Mouse (Mus musculus) CH12.LX (cell line): ENCODE measurements around the gene Tmem11. TPM values are rescaled to one million over a fixed set of nuclear protein-coding genes. Genes with fewer than 3 reads are reported as not detected.
A peak's percentile ranks its signal among the peaks of the same experiment; 100 is the strongest.

ENCODE experiments used
- DNase-seq: peaks from one replicate; pipeline ENCODE4 v3.0.0-alpha.2; 2013; ENCODE audit errors: extremely low read depth
- H3K27ac ChIP-seq: 2 replicates; pipeline ENCODE4 v1.5.1; 2012; ENCODE audit warnings: low read depth, mild to moderate bottlenecking, control low read depth, moderate library complexity; ENCODE audit not compliant: insufficient read depth
- H3K27me3 ChIP-seq: replicated peaks from 2 replicates; pipeline ENCODE3; 2012; ENCODE audit warnings: inconsistent platforms
- H3K36me3 ChIP-seq, 2 experiments: replicated peaks in 1 of 2; 2 replicates each; pipeline versions ENCODE3 to v1.6.1; 2012; ENCODE audit warnings: inconsistent platforms in 1 of 2, low read length in 1 of 2, mild to moderate bottlenecking in 1 of 2, mixed read lengths in 1 of 2, moderate library complexity in 1 of 2; ENCODE audit not compliant: control insufficient read depth in 1 of 2, insufficient read depth in 1 of 2
- H3K4me1 ChIP-seq, 2 experiments: 2 replicates each; pipeline ENCODE4 v1.6.1; 2012; ENCODE audit warnings: inconsistent platforms in 1 of 2, moderate library complexity in 1 of 2; ENCODE audit not compliant: insufficient read depth in 2 of 2, control insufficient read depth in 1 of 2
- H3K4me2 ChIP-seq: 2 replicates; pipeline ENCODE4 v1.6.1; 2012; ENCODE audit warnings: low read depth, mild to moderate bottlenecking, control low read depth; ENCODE audit not compliant: poor library complexity, insufficient read depth, severe bottlenecking
- H3K4me3 ChIP-seq, 3 experiments: fragments of 150-350 bp in 1 of 3; sonication (generic) in 1 of 3; replicated peaks in 1 of 3; 2 replicates each; pipeline versions ENCODE3 to v1.5.1; 2011 to 2012; ENCODE audit warnings: low read depth in 2 of 3, low read length in 2 of 3, mild to moderate bottlenecking in 2 of 3, moderate library complexity in 2 of 3, control low read depth in 1 of 3, improper control_type of control experiment in 1 of 3, inconsistent platforms in 1 of 3, mixed read lengths in 1 of 3; ENCODE audit not compliant: poor library complexity in 1 of 3
- H3K79me2 ChIP-seq: replicated peaks from 2 replicates; pipeline ENCODE4 v1.6.1; 2012; ENCODE audit warnings: mild to moderate bottlenecking, moderate library complexity; ENCODE audit not compliant: control insufficient read depth, poor library complexity, insufficient read depth, severe bottlenecking; ENCODE audit errors: extremely low read depth
- H3K9ac ChIP-seq: 2 replicates; pipeline ENCODE4 v1.6.1; 2012; ENCODE audit warnings: low read depth, mild to moderate bottlenecking, control low read depth, moderate library complexity; ENCODE audit not compliant: insufficient read depth
- H3K9me3 ChIP-seq: replicated peaks from 2 replicates; pipeline ENCODE3; 2012; ENCODE audit warnings: low read length, inconsistent platforms, mixed read lengths
- CHD2 ChIP-seq: IDR thresholded peaks from 2 replicates; pipeline ENCODE4 v1.6.1; 2011; ENCODE audit warnings: low read length, improper control_type of control experiment
- ELF1 ChIP-seq: IDR thresholded peaks from 2 replicates; pipeline ENCODE4 v1.6.1; 2014; ENCODE audit warnings: low read depth, mild to moderate bottlenecking, inconsistent platforms, low read length, improper control_type of control experiment
- EP300 ChIP-seq: IDR thresholded peaks from 2 replicates; pipeline ENCODE4 v1.6.1; 2011; ENCODE audit warnings: low read length, improper control_type of control experiment
- ETS1 ChIP-seq: conservative IDR thresholded peaks from 2 replicates; pipeline ENCODE4 v1.6.1; 2012; ENCODE audit warnings: low read depth, mild to moderate bottlenecking, inconsistent platforms, low read length, improper control_type of control experiment, moderate library complexity
- KAT2A ChIP-seq: IDR thresholded peaks from 2 replicates; pipeline ENCODE4 v1.6.1; 2012; ENCODE audit warnings: low read length, improper control_type of control experiment, inconsistent platforms; ENCODE audit not compliant: insufficient replicate concordance
- MAX ChIP-seq: IDR thresholded peaks from 2 replicates; pipeline ENCODE4 v1.6.1; 2011; ENCODE audit warnings: low read length, improper control_type of control experiment
- MXI1 ChIP-seq: IDR thresholded peaks from 2 replicates; pipeline ENCODE4 v1.6.1; 2011; ENCODE audit warnings: mild to moderate bottlenecking, low read depth, low read length, improper control_type of control experiment
- MYC ChIP-seq: IDR thresholded peaks from 2 replicates; pipeline ENCODE4 v1.6.1; 2011; ENCODE audit warnings: low read depth, mild to moderate bottlenecking, improper control_type of control experiment, low read length
- NRF1 ChIP-seq: IDR thresholded peaks from 2 replicates; pipeline ENCODE4 v1.6.1; 2014; ENCODE audit warnings: low read depth, mild to moderate bottlenecking, inconsistent platforms, low read length, improper control_type of control experiment, moderate library complexity
- POLR2A ChIP-seq: IDR thresholded peaks from 2 replicates; pipeline ENCODE4 v1.6.1; 2011; ENCODE audit warnings: low read depth, mild to moderate bottlenecking, improper control_type of control experiment, low read length
- POLR2AphosphoS2 ChIP-seq: IDR thresholded peaks from 2 replicates; pipeline ENCODE4 v1.6.1; 2011; ENCODE audit warnings: low read depth, low read length, improper control_type of control experiment
- RCOR1 ChIP-seq: conservative IDR thresholded peaks from 2 replicates; pipeline ENCODE4 v1.6.1; 2012; ENCODE audit warnings: low read depth, mild to moderate bottlenecking, inconsistent platforms, low read length, improper control_type of control experiment
- UBTF ChIP-seq: IDR thresholded peaks from 2 replicates; pipeline ENCODE4 v1.6.1; 2012; ENCODE audit warnings: low read depth, mild to moderate bottlenecking, inconsistent platforms, low read length, improper control_type of control experiment, moderate library complexity
- ZNF384 ChIP-seq: IDR thresholded peaks from 2 replicates; pipeline ENCODE4 v1.6.1; 2012; ENCODE audit warnings: low read depth, low read length, improper control_type of control experiment, inconsistent platforms
- dilution Hi-C: fragments of 300-500 bp; cut with MboI; formaldehyde crosslinking; loops from 2 replicates; pipeline ENCODE4 v1.14.3; 2020; ENCODE audit warnings: low sequenced_read_pairs; ENCODE audit not compliant: extremely low pct_unique_long_range_greater_than_20kb, extremely low pct_ligation_motif_present
- in situ Hi-C: fragments of 300-500 bp; cut with MboI; formaldehyde crosslinking; loops from 3 replicates; pipeline ENCODE4 v1.14.3; 2019; ENCODE audit warnings: low sequenced_read_pairs, low pct_ligation_motif_present, low pct_unique_long_range_greater_than_20kb, mixed read lengths
- polyA plus RNA-seq: library from polyadenylated mRNA; unstranded; fragments of >175 nt; gene quantifications from 2 replicates; pipeline ENCODE4 v1.2.1, GENCODE M21; 2012; ENCODE audit warnings: low read depth; ENCODE audit not compliant: insufficient read length
- total RNA-seq, 2 experiments: library from RNA; depleted of rRNA; stranded (reverse); fragments of 300-350 nt in 1 of 2; fragments of >200 nt in 1 of 2; gene quantifications; 2 replicates each; pipeline ENCODE4 v1.2.3; 2012 to 2014

Tmem11 gene
- total and polyA plus RNA-seq, 3 experiments: 71.1 to 117 (median 83.0) TPM

GRCm38 (mm10) chr11:60867456-60867855 is 11.6 kb downstream of the Tmem11 start:
- no peak for DNase-seq
- H3K9me3 ChIP-seq: no peaks in the 10 kb centered on the region
- no peaks in the 10 kb centered on the region for H3K27me3 ChIP-seq
- H3K4me2 ChIP-seq: no peak overlapping the region
- H3K4me3 ChIP-seq: no peak overlapping the region
- dilution Hi-C loops (no loop called here), in situ Hi-C loops (no loop called here)
- TF ChIP-seq UBTF (no peak), POLR2AphosphoS2 (peak; percentile 29; the same call in 1 of the 2 replicates)
- H3K79me2 ChIP-seq: peaks cover 98% of the 10 kb centered on the region
- no peak overlapping the region for H3K27ac ChIP-seq
- H3K4me1 ChIP-seq: peaks cover 0 to 25% of the 10 kb centered on the region in 2 experiments; a peak in 1 of 4 replicates
- H3K36me3 ChIP-seq: peaks cover 44 to 93% of the 10 kb centered on the region in 2 experiments
- no peak overlapping the region for H3K9ac ChIP-seq

- Histone ChIP-seq H3K36me3 (peaks cover 54 to 93% of the 10 kb centered on the region in 2 experiments), H3K27ac (no peak overlapping the region), H3K4me3 (no peak overlapping the region)
Measured at GRCm38 (mm10) chr11:60866021-60866420, 13.1 kb downstream of the Tmem11 start.

GRCm38 (mm10) chr11:60864916-60865315 is 14.2 kb downstream of the Tmem11 start:
- in situ Hi-C loops: no loop called here
- no peak overlapping the region for H3K4me3 ChIP-seq
- peaks cover 54 to 93% of the 10 kb centered on the region in 2 experiments for H3K36me3 ChIP-seq

More at GRCm38 (mm10) chr11:60866021-60866420, 13.1 kb downstream of the Tmem11 start:
- Histone ChIP-seq H3K79me2 (peaks cover 84% of the 10 kb centered on the region), H3K4me1 (peaks cover 0 to 24% of the 10 kb centered on the region in 2 experiments; a peak in 1 of 4 replicates), H3K27me3 (no peaks in the 10 kb centered on the region), H3K9ac (no peak overlapping the region), H3K4me2 (no peak overlapping the region), H3K9me3 (no peaks in the 10 kb centered on the region)
- in situ Hi-C loops: no loop called here
- TF ChIP-seq EP300 (no peak), NRF1 (no peak), ZNF384 (no peak), RCOR1 (no peak), MYC (no peak), MXI1 (no peak), MAX (no peak), ELF1 (no peak), CHD2 (no peak)
- no peak for DNase-seq
- dilution Hi-C loops: no loop called here

More at GRCm38 (mm10) chr11:60864916-60865315, 14.2 kb downstream of the Tmem11 start:
- Histone ChIP-seq H3K4me2 (no peak overlapping the region), H3K27me3 (no peaks in the 10 kb centered on the region), H3K4me1 (peaks cover 0 to 24% of the 10 kb centered on the region in 2 experiments; a peak in 1 of 4 replicates), H3K79me2 (peaks cover 72% of the 10 kb centered on the region), H3K9me3 (no peaks in the 10 kb centered on the region), H3K9ac (no peak overlapping the region), H3K27ac (no peak overlapping the region)
- dilution Hi-C loops: no loop called here
- DNase-seq: no peak
- TF ChIP-seq POLR2A (0 out of 2 replicates have a peak, but pooled peaks have one; percentile 21), KAT2A (no peak), EP300 (no peak), ETS1 (no peak), MXI1 (no peak), ELF1 (no peak), POLR2AphosphoS2 (no peak)
